ENCODE assay signal across 8 mouse cellular contexts in genomic region chr5:142841372-142842136, GRCm38 (mm10). TPM values are rescaled to one million over a fixed set of nuclear protein-coding genes. Genes with fewer than 3 reads are reported as not detected.
DNase-seq lines count a peak whose midpoint lies in the region; ATAC-seq and TF ChIP-seq lines count a peak whose summit lies in the region.
"Had no signal": no experiment of that assay in that cellular context is flagged by ENCODE, and none has a peak within 500 bp of the region (broad histone marks: within the 10 kb centered on the region; RNA-seq: fewer than 3 reads in every experiment).

No protein-coding gene starts in this region.

- no peaks in the 10 kb centered on the region for H3K9me3 ChIP-seq in midbrain, embryonic 10.5 days (replicated peaks)
- H3K9me3 ChIP-seq in midbrain, embryonic 14.5 days (ENCODE audit: control insufficient read depth, low read length) = no peaks in the 10 kb centered on the region
- H3K9me3 ChIP-seq in hindbrain, postnatal 0 days (ENCODE audit: low read length) = no peaks in the 10 kb centered on the region
- no peaks in the 10 kb centered on the region for H3K9me3 ChIP-seq in stomach, embryonic 16.5 days (replicated peaks; ENCODE audit: control insufficient read depth, low read length)
- H3K9me3 ChIP-seq: midbrain, embryonic 12.5 days had no signal

- WGBS in midbrain, embryonic 10.5 days = 81% methylated on average over 8 of the region's 8 CpGs
- 78% methylated on average over 8 of the region's 8 CpGs for WGBS in midbrain, embryonic 14.5 days
- 59% methylated on average over 8 of the region's 8 CpGs for WGBS in hindbrain, postnatal 0 days
- 55% methylated on average over 8 of the region's 8 CpGs for WGBS in stomach, embryonic 16.5 days

- no peak for TF ChIP-seq CTCF in embryonic fibroblast, embryonic 13.5 days (IDR thresholded peaks at IDR 0.05; ENCODE audit: borderline replicate concordance, insufficient read depth, low read length)
- no peak for TF ChIP-seq CTCF in hindbrain, postnatal 0 days (IDR thresholded peaks at IDR 0.05; ENCODE audit: low read depth)

- H3K27ac ChIP-seq in midbrain, embryonic 10.5 days (replicated peaks) = peak overlapping the region; percentile 76; the same call in 1 of the 2 replicates
- no peak overlapping the region for H3K27ac ChIP-seq in midbrain, embryonic 14.5 days (replicated peaks; ENCODE audit: low read depth, low read length)
- H3K27ac ChIP-seq in embryonic fibroblast, embryonic 13.5 days (ENCODE audit: insufficient read depth, low read length) = peak overlapping the region; percentile 13; the same call in 1 of the 2 replicates
- H3K27ac ChIP-seq in hindbrain, postnatal 0 days = peak overlapping the region; percentile 48; the same call in 1 of the 2 replicates
- H3K27ac ChIP-seq in stomach, embryonic 16.5 days (ENCODE audit: low read length) = peak overlapping the region; percentile 60
- H3K27ac ChIP-seq: midbrain, embryonic 12.5 days had no signal

- no peaks in the 10 kb centered on the region for H3K36me3 ChIP-seq in midbrain, embryonic 10.5 days
- H3K36me3 ChIP-seq in midbrain, embryonic 14.5 days (ENCODE audit: control insufficient read depth, insufficient read depth, low read length) = no peaks in the 10 kb centered on the region
- H3K36me3 ChIP-seq in hindbrain, postnatal 0 days (ENCODE audit: insufficient read depth, low read length) = no peaks in the 10 kb centered on the region
- no peaks in the 10 kb centered on the region for H3K36me3 ChIP-seq in stomach, embryonic 16.5 days (ENCODE audit: control insufficient read depth, insufficient read depth, low read length)
- H3K36me3 ChIP-seq: midbrain, embryonic 12.5 days had no signal

- no peak overlapping the region for H3K9ac ChIP-seq in midbrain, embryonic 14.5 days (replicated peaks; ENCODE audit: low read length)
- H3K9ac ChIP-seq in hindbrain, postnatal 0 days (replicated peaks; ENCODE audit: low read length) = no peak overlapping the region
- H3K9ac ChIP-seq in stomach, embryonic 16.5 days (ENCODE audit: low read length) = no peak overlapping the region; the same call in 1 of the 2 replicates
- H3K9ac ChIP-seq: midbrain, embryonic 12.5 days had no signal

- TF ChIP-seq POLR2A in embryonic fibroblast, embryonic 13.5 days (IDR thresholded peaks at IDR 0.05; ENCODE audit: low read depth, low read length) = no peak

- no peak for ATAC-seq in midbrain, embryonic 14.5 days (ENCODE audit: low FRiP score, low TSS enrichment)
- peak; percentile 58; the same call in 1 of the 2 replicates for ATAC-seq in hindbrain, postnatal 0 days
- peak; percentile 51; the same call in 1 of the 2 replicates for ATAC-seq in stomach, embryonic 16.5 days (ENCODE audit: insufficient read depth, low FRiP score)

- no peak for DNase-seq in midbrain, embryonic 10.5 days (ENCODE audit: low spot score)
- no peak for DNase-seq in midbrain, embryonic 14.5 days
- peak; percentile 20 for DNase-seq in hindbrain, postnatal 0 days (ENCODE audit: low spot score)
- no peak for DNase-seq in layer of hippocampus, adult 8-10 months (ENCODE audit: low spot score in 2 of 2)
- no peak for DNase-seq in frontal cortex, adult 2 months (ENCODE audit: extremely low spot score in 1 of 2, low spot score in 1 of 2)

- H3K4me1 ChIP-seq in midbrain, embryonic 10.5 days = peaks cover 12% of the 10 kb centered on the region
- H3K4me1 ChIP-seq in midbrain, embryonic 14.5 days (ENCODE audit: control insufficient read depth, insufficient read depth, low read length) = no peaks in the 10 kb centered on the region
- H3K4me1 ChIP-seq in embryonic fibroblast, embryonic 13.5 days (ENCODE audit: control insufficient read depth, insufficient read depth, low read length) = no peaks in the 10 kb centered on the region; the same call in 1 of the 2 replicates
- H3K4me1 ChIP-seq in hindbrain, postnatal 0 days (ENCODE audit: insufficient read depth, low read length) = no peaks in the 10 kb centered on the region
- H3K4me1 ChIP-seq in stomach, embryonic 16.5 days (ENCODE audit: control insufficient read depth, insufficient read depth, low read length) = peaks cover 19% of the 10 kb centered on the region
- H3K4me1 ChIP-seq: midbrain, embryonic 12.5 days had no signal

- H3K4me2 ChIP-seq in midbrain, embryonic 14.5 days (ENCODE audit: low read length) = no peak overlapping the region
- no peak overlapping the region for H3K4me2 ChIP-seq in hindbrain, postnatal 0 days (ENCODE audit: low read depth, low read length)
- H3K4me2 ChIP-seq in stomach, embryonic 16.5 days (ENCODE audit: low read depth, low read length) = no peak overlapping the region
- H3K4me2 ChIP-seq: midbrain, embryonic 12.5 days had no signal

- H3K4me3 ChIP-seq in midbrain, embryonic 10.5 days = no peak overlapping the region
- H3K4me3 ChIP-seq in midbrain, embryonic 14.5 days (replicated peaks; ENCODE audit: low read depth, low read length) = no peak overlapping the region
- no peak overlapping the region for H3K4me3 ChIP-seq in embryonic fibroblast, embryonic 13.5 days (ENCODE audit: insufficient read depth, low read length)
- no peak overlapping the region for H3K4me3 ChIP-seq in hindbrain, postnatal 0 days (ENCODE audit: low read length)
- no peak overlapping the region for H3K4me3 ChIP-seq in stomach, embryonic 16.5 days (replicated peaks; ENCODE audit: low read length)
- H3K4me3 ChIP-seq: midbrain, embryonic 12.5 days had no signal

- H3K27me3 ChIP-seq in midbrain, embryonic 10.5 days (ENCODE audit: low read depth, poor library complexity, severe bottlenecking) = no peaks in the 10 kb centered on the region
- no peaks in the 10 kb centered on the region for H3K27me3 ChIP-seq in midbrain, embryonic 14.5 days (ENCODE audit: control insufficient read depth, insufficient read depth, low read length)
- no peaks in the 10 kb centered on the region for H3K27me3 ChIP-seq in hindbrain, postnatal 0 days (ENCODE audit: insufficient read depth, low read length)
- no peaks in the 10 kb centered on the region for H3K27me3 ChIP-seq in stomach, embryonic 16.5 days (ENCODE audit: control insufficient read depth, insufficient read depth, low read length)
- H3K27me3 ChIP-seq: midbrain, embryonic 12.5 days had no signal

RNA-seq across cellular contexts. Expression of gene Tnrc18, which starts 24.1 kb away (rescaled TPM):
- polyA plus RNA-seq in midbrain, embryonic 10.5 days (2016; fragmentation: Nextera tagmentation; extraction: Ambion mirVana) = 18.7 and 23.2 TPM in 2 replicates
- polyA plus RNA-seq in midbrain, embryonic 14.5 days (2014; fragmentation: Nextera tagmentation; extraction: Ambion mirVana) = 37.7 and 47.4 TPM in 2 replicates
- polyA plus RNA-seq in embryonic fibroblast, embryonic 13.5 days (2011; ENCODE audit: insufficient read length, low read depth, missing spikeins) = 98.0 and 124 TPM in 2 replicates
- total RNA-seq in hindbrain, postnatal 0 days (2014; rRNA removed) = 134 and 137 TPM in 2 replicates
- polyA plus RNA-seq in hindbrain, postnatal 0 days (2015; fragmentation: Nextera tagmentation; extraction: Ambion mirVana) = 17.0 and 19.9 TPM in 2 replicates
- 15.3 and 16.9 TPM in 2 replicates for polyA plus RNA-seq in stomach, embryonic 16.5 days (2015; fragmentation: Nextera tagmentation; extraction: Ambion mirVana)
- 100 to 1,000 TPM; 131 to 153 (median 136) TPM for total RNA-seq in layer of hippocampus, adult 8-10 months (2022)
- polyA plus RNA-seq in frontal cortex, adult 2 months (2012; rRNA removed) = 38.1 and 38.2 TPM in 2 replicates

RNA-seq across cellular contexts. Expression of gene Fbxl18, which starts 53.7 kb away (rescaled TPM):
- polyA plus RNA-seq in midbrain, embryonic 10.5 days (2016; fragmentation: Nextera tagmentation; extraction: Ambion mirVana) = 23.4 and 24.6 TPM in 2 replicates
- polyA plus RNA-seq in midbrain, embryonic 14.5 days (2014; fragmentation: Nextera tagmentation; extraction: Ambion mirVana) = 28.6 and 28.8 TPM in 2 replicates
- polyA plus RNA-seq in embryonic fibroblast, embryonic 13.5 days (2011; ENCODE audit: insufficient read length, low read depth, missing spikeins) = 8.7 and 8.8 TPM in 2 replicates
- 68.6 and 73.8 TPM in 2 replicates for total RNA-seq in hindbrain, postnatal 0 days (2014; rRNA removed)
- polyA plus RNA-seq in hindbrain, postnatal 0 days (2015; fragmentation: Nextera tagmentation; extraction: Ambion mirVana) = 28.0 and 31.4 TPM in 2 replicates
- 8.2 and 9.7 TPM in 2 replicates for polyA plus RNA-seq in stomach, embryonic 16.5 days (2015; fragmentation: Nextera tagmentation; extraction: Ambion mirVana)
- 10 to 100 TPM; 32.3 to 41.1 (median 33.8) TPM for total RNA-seq in layer of hippocampus, adult 8-10 months (2022)
- 20.2 and 22.4 TPM in 2 replicates for polyA plus RNA-seq in frontal cortex, adult 2 months (2012; rRNA removed)
